Mouse (Mus musculus) myocyte (in vitro differentiated cells): ENCODE measurements around the gene Rbfox1.

Source experiments
- CEBPB ChIP-seq: IDR thresholded peaks from 2 replicates; pipeline ENCODE4 v1.6.1; 2011; ENCODE audit warnings: mild to moderate bottlenecking, moderate library complexity; ENCODE audit not compliant: poor library complexity, insufficient read depth, severe bottlenecking
- E2F4 ChIP-seq: IDR thresholded peaks from one replicate; pipeline ENCODE4 v1.6.1; 2011; ENCODE audit warnings: mild to moderate bottlenecking, control low read depth, moderate library complexity; ENCODE audit not compliant: insufficient read depth
- MAX ChIP-seq: IDR thresholded peaks from one replicate; pipeline ENCODE4 v1.6.1; 2011; ENCODE audit warnings: low read depth, mild to moderate bottlenecking, control low read depth
- POLR2A ChIP-seq: IDR thresholded peaks from one replicate; pipeline ENCODE4 v1.6.1; 2011; ENCODE audit warnings: low read depth, mild to moderate bottlenecking, control low read depth, moderate library complexity; ENCODE audit not compliant: insufficient read length

- TF ChIP-seq E2F4 (no peak), MAX (no peak), POLR2A (no peak), CEBPB (no peak)
Observed at GRCm38 (mm10) chr16:6829892-6830524, 944.9 kb downstream of the Rbfox1 start.
